Mouse (Mus musculus) forebrain, postnatal 0 days (tissue): ENCODE results near the gene Zfp42. TPM values are rescaled to one million over a fixed set of nuclear protein-coding genes. Genes with fewer than 3 reads are reported as not detected.

ENCODE experiments used
- ATAC-seq: fragments of 200-750 bp; cut with Nextera tagmentation; 2 replicates; pipeline ENCODE4 v1.8.0; 2017; ENCODE audit warnings: mild to moderate bottlenecking, moderate library complexity
- DNase-seq: peaks from one replicate; pipeline ENCODE4 v3.0.0-alpha.2; 2015
- H3K27ac ChIP-seq: fragments of 300-500 bp; sonication (generic); 2 replicates; pipeline ENCODE4 v1.5.1; 2014; ENCODE audit warnings: low read depth, mild to moderate bottlenecking, antibody characterized with exemption, low read length, moderate library complexity, mixed read lengths
- H3K27me3 ChIP-seq: fragments of 300-500 bp; sonication (generic); 2 replicates; pipeline ENCODE4 v1.6.1; 2014; ENCODE audit warnings: mild to moderate bottlenecking, low read length, mixed read lengths; ENCODE audit not compliant: insufficient read depth
- H3K36me3 ChIP-seq: fragments of 300-500 bp; sonication (generic); 2 replicates; pipeline ENCODE4 v1.6.1; 2014; ENCODE audit warnings: mild to moderate bottlenecking, moderate library complexity; ENCODE audit not compliant: insufficient read depth
- H3K4me1 ChIP-seq: fragments of 300-500 bp; sonication (generic); 2 replicates; pipeline ENCODE4 v1.6.1; 2014; ENCODE audit warnings: antibody characterized with exemption; ENCODE audit not compliant: insufficient read depth
- H3K4me2 ChIP-seq: fragments of 300-500 bp; sonication (generic); 2 replicates; pipeline ENCODE4 v1.6.1; 2014; ENCODE audit warnings: low read depth, mild to moderate bottlenecking, moderate library complexity
- H3K4me3 ChIP-seq: fragments of 300-500 bp; sonication (generic); 2 replicates; pipeline ENCODE4 v1.5.1; 2014; ENCODE audit warnings: low read depth, low read length, mixed read lengths
- H3K9ac ChIP-seq: fragments of 300-500 bp; sonication (generic); 2 replicates; pipeline ENCODE4 v1.6.1; 2014; ENCODE audit warnings: mild to moderate bottlenecking
- H3K9me3 ChIP-seq: fragments of 300-500 bp; sonication (generic); 2 replicates; pipeline ENCODE4 v1.6.1; 2016; ENCODE audit warnings: low read length
- CTCF ChIP-seq: sonication (generic); IDR thresholded peaks from 2 replicates; pipeline ENCODE4 v1.5.1; 2016; ENCODE audit warnings: antibody characterized with exemption, control low read depth, low read depth
- WGBS: fragments of 180-500 bp; shearing (Covaris S2); extraction: QIAGEN DNeasy Blood & Tissue Kit; methylation state at CpG from one replicate; pipeline ENCODE4 v1.1.7; 2014; 5-methylcytosine and 5-hydroxymethylcytosine counted together
- polyA plus RNA-seq: library from polyadenylated mRNA; unstranded; fragments of >200 nt; fragmentation: Nextera tagmentation; extraction: Ambion mirVana; gene quantifications from 2 replicates; pipeline ENCODE4 v1.2.1, GENCODE M21; 2015
- total RNA-seq: library from RNA; depleted of rRNA; stranded (reverse); fragments of >200 nt; gene quantifications from 2 replicates; pipeline ENCODE4 v1.2.3, GENCODE M21; 2014

The Zfp42 gene
- total and polyA plus RNA-seq, 2 experiments from 2014 or later: not detected

- Histone ChIP-seq H3K4me2 (no peak overlapping the region), H3K4me3 (no peak overlapping the region), H3K27ac (no peak overlapping the region), H3K27me3 (no peaks in the 10 kb centered on the region), H3K9ac (no peak overlapping the region), H3K4me1 (no peaks in the 10 kb centered on the region), H3K36me3 (no peaks in the 10 kb centered on the region), H3K9me3 (no peaks in the 10 kb centered on the region)
- WGBS: 82% methylated on average over 10 of the region's 10 CpGs
- TF ChIP-seq CTCF: no peak
- ATAC-seq (no peak), DNase-seq (no peak)
Observed at GRCm38 (mm10) chr8:43328666-43329065, 21.9 kb upstream of the Zfp42 start.

GRCm38 (mm10) chr8:43320771-43321170, 14.0 kb upstream of the Zfp42 start:
- ATAC-seq: no peak
- 77% methylated on average over 5 of the region's 5 CpGs for WGBS
- TF ChIP-seq CTCF: no peak

GRCm38 (mm10) chr8:43308213-43308612, 1.4 kb upstream of the Zfp42 start:
- ATAC-seq (no peak), DNase-seq (no peak)
- no peak overlapping the region for H3K4me2 ChIP-seq
- H3K9ac ChIP-seq: no peak overlapping the region
- no peaks in the 10 kb centered on the region for H3K9me3 ChIP-seq
- no peaks in the 10 kb centered on the region for H3K27me3 ChIP-seq
- WGBS: 83% methylated on average over 2 of the region's 2 CpGs
- H3K4me3 ChIP-seq: no peak overlapping the region
- H3K36me3 ChIP-seq: no peaks in the 10 kb centered on the region
- H3K27ac ChIP-seq: no peak overlapping the region
- no peaks in the 10 kb centered on the region for H3K4me1 ChIP-seq
- TF ChIP-seq CTCF: no peak

More at GRCm38 (mm10) chr8:43320771-43321170, 14.0 kb upstream of the Zfp42 start:
- Histone ChIP-seq H3K9me3 (no peaks in the 10 kb centered on the region), H3K4me3 (no peak overlapping the region), H3K27ac (no peak overlapping the region), H3K36me3 (no peaks in the 10 kb centered on the region), H3K4me2 (no peak overlapping the region), H3K27me3 (no peaks in the 10 kb centered on the region), H3K9ac (no peak overlapping the region), H3K4me1 (no peaks in the 10 kb centered on the region)
- no peak for DNase-seq

GRCm38 (mm10) chr8:43305676-43306075, 1.1 kb downstream of the Zfp42 start:
- DNase-seq (no peak), ATAC-seq (no peak)
- Histone ChIP-seq H3K27me3 (no peaks in the 10 kb centered on the region), H3K9ac (no peak overlapping the region), H3K36me3 (no peaks in the 10 kb centered on the region), H3K4me3 (no peak overlapping the region), H3K4me2 (no peak overlapping the region), H3K4me1 (no peaks in the 10 kb centered on the region), H3K9me3 (no peaks in the 10 kb centered on the region), H3K27ac (no peak overlapping the region)
- TF ChIP-seq CTCF: no peak
- 98% methylated on average over 14 of the region's 14 CpGs for WGBS

- no peak for DNase-seq
- Histone ChIP-seq H3K27ac (no peak overlapping the region), H3K4me3 (no peak overlapping the region), H3K27me3 (no peaks in the 10 kb centered on the region), H3K9me3 (no peaks in the 10 kb centered on the region), H3K9ac (no peak overlapping the region), H3K4me1 (no peaks in the 10 kb centered on the region), H3K4me2 (no peak overlapping the region), H3K36me3 (no peaks in the 10 kb centered on the region)
- no peak for TF ChIP-seq CTCF
- no peak for ATAC-seq
- WGBS: 77% methylated on average over 5 of the region's 5 CpGs
Observed at GRCm38 (mm10) chr8:43299796-43300195, 7.0 kb downstream of the Zfp42 start.

GRCm38 (mm10) chr8:43295826-43296225, 11.0 kb downstream of the Zfp42 start:
- ATAC-seq: no peak
- Histone ChIP-seq H3K4me2 (no peak overlapping the region), H3K27ac (no peak overlapping the region), H3K27me3 (no peaks in the 10 kb centered on the region), H3K4me3 (no peak overlapping the region), H3K9me3 (no peaks in the 10 kb centered on the region), H3K36me3 (no peaks in the 10 kb centered on the region), H3K9ac (no peak overlapping the region), H3K4me1 (no peaks in the 10 kb centered on the region)
- TF ChIP-seq CTCF: no peak
- 93% methylated on average over 21 of the region's 21 CpGs for WGBS
- DNase-seq: no peak

- no peak for ATAC-seq
- DNase-seq: no peak
- WGBS: 87% methylated on average over 4 of the region's 4 CpGs
- Histone ChIP-seq H3K36me3 (no peaks in the 10 kb centered on the region), H3K4me1 (no peaks in the 10 kb centered on the region), H3K27me3 (no peaks in the 10 kb centered on the region), H3K27ac (no peak overlapping the region), H3K9me3 (no peaks in the 10 kb centered on the region), H3K4me2 (no peak overlapping the region), H3K9ac (no peak overlapping the region), H3K4me3 (no peak overlapping the region)
- no peak for TF ChIP-seq CTCF
Observed at GRCm38 (mm10) chr8:43294191-43294590, 12.6 kb downstream of the Zfp42 start.
